Mouse (Mus musculus): Measurements from ENCODE around the gene Klhdc8b.

Klhdc8b gene

DNA sequence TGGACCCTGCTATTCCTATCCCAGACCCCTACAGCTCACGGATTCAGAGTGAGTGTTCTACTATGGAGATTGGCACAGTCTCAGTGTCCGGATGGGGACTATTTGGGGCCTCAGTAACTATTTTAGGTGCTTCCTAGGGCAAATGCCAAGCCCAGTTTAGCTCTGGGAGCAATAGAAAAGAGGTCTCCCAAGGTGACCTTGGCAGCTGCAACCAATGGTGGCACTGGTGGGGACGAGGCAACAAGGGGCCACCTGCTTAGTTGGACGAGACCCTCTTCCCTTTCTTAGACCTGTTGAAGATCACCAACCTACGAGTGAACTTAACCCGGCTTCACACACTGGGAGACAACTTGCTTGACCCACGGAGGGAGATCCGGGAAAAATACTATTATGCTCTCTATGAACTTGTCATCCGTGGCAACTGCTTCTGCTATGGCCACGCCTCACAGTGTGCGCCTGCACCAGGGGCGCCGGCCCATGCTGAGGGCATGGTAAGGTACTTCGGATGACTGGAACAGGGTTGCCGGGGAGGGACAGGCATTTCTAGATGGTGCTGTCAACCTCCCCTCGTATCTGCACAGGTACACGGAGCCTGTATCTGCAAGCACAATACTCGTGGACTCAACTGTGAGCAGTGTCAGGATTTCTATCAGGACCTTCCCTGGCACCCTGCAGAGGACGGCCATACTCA is 20.3 kb upstream of the Klhdc8b start:
- DNase-seq (ENCODE audit: low read depth in 2 of 2, low spot score in 2 of 2) = no peak

GRCm38 (mm10) chr9:108480813-108481519 is 19.6 kb upstream of the Klhdc8b start:
- no peak for DNase-seq (ENCODE audit: low read depth in 2 of 2, low spot score in 2 of 2)

- no peak for DNase-seq (ENCODE audit: low read depth in 2 of 2, low spot score in 2 of 2)
Measured at GRCm38 (mm10) chr9:108479721-108480351, 18.5 kb upstream of the Klhdc8b start, which contains the start of gene Lamb2. Gene Lamb2 (plus strand): TSS chr9:108479736.

DNA sequence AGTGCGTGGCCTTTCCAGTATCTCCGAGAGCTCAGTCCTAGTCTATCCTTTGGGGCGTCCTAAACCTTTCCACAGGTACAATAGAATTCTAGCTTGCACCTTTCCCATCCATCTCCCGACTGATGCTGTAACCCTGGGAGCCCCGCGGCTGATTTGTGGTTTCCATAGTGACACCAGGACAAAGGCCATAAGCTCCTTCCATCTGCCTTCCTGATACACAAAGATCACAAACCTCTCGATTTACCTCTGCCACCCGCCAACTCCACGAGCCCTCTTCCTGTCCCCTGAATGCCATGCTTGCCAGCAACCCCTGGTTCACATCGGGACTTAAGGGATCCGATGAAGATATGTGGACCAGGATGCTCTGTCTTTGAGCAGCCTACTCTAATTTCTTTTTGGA is 17.9 kb upstream of the Klhdc8b start:
- DNase-seq (ENCODE audit: low read depth in 2 of 2, low spot score in 2 of 2) = no peak

DNA sequence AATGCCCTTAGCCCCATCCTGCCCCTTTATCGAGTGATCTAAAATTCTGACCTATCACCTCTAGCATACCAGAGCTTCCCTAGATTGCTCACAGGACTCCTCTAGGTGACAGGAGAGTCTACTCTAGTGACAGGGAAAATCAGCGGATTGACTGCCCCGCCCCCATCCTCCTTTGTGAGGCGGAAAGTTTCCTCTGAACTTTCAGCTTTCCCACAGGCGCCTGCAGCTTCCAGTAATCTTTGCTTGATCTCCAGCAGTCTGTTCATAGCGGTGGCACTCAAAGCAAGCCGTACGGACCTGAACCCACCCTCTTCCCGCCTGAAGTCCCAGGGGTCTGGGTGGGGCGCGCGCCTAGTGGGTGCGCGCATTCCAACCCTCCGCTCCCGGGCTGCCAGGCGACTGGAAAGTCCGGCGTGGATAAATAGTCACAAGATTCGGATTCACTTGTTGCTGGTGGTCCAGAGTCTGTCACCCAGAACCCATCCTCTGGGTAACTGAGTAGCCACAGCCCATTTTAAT is 17.3 kb upstream of the Klhdc8b start:
- DNase-seq (ENCODE audit: low read depth in 2 of 2, low spot score in 2 of 2) = no peak

DNA sequence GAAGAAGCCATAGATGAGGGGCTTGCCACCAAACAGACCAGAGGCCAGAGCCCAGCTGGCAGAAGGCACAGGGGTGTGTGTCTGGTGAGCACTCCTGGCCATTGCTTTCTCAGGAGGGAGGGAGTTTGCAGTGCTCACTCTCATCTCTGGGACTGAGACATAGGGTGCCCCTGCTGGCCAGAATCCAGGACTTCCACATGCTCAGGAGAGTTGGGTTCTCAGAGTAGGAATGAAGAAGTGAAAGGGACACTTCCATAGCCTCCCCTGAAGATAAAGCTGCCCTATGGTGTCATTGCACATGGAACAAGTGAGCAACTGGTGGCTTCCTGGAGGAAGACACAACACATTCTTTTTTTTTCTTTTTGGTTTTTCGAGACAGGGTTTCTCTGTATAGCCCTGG is 13.1 kb upstream of the Klhdc8b start:
- DNase-seq (ENCODE audit: low read depth in 2 of 2, low spot score in 2 of 2) = no peak

DNA sequence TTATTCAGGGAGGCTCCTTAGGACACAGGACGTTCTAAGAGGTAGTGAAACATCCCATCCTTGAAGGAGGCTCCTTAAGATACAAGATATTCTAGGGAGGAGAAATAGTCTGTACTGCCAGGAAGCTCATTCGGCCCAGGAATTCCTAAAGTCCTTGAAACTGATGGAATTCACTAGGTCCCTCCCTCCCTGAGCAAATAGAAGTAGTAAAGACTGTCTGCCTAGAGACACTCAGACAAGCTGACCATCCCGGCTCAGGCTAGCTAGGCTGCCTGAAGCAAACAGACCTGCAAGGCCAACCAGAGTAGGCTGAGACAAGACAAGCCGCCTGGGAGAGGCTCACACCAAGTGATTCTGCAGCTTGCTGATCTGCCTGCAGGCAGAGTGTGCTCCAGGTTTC is 8.5 kb upstream of the Klhdc8b start:
- no peak for DNase-seq (ENCODE audit: low read depth in 2 of 2, low spot score in 2 of 2)

- no peak for DNase-seq (ENCODE audit: low read depth in 2 of 2, low spot score in 2 of 2)
Measured at GRCm38 (mm10) chr9:108469430-108469829, 8.0 kb upstream of the Klhdc8b start.

DNA sequence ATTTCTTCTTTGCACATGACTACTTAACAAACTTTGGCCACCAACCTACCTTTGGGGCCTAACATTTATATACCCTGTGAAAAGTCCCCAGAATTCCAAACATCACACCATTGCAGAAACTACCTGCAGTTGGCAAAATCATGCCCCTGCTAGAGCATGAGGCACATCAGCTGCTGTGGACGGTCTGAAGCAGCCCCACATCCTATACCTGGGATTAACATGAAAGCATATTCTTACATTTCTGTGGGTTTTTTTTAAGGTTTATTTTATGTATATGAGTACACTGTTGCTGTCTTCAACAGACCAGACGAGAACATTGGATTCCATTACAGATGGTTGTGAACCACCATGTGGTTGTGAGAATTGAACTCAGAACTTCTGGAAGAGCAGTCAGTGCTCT is 4.8 kb upstream of the Klhdc8b start:
- DNase-seq (ENCODE audit: low read depth in 2 of 2, low spot score in 2 of 2) = no peak

GRCm38 (mm10) chr9:108463713-108464112 is 2.3 kb upstream of the Klhdc8b start:
- no peak for DNase-seq (ENCODE audit: low read depth in 2 of 2, low spot score in 2 of 2)

DNA sequence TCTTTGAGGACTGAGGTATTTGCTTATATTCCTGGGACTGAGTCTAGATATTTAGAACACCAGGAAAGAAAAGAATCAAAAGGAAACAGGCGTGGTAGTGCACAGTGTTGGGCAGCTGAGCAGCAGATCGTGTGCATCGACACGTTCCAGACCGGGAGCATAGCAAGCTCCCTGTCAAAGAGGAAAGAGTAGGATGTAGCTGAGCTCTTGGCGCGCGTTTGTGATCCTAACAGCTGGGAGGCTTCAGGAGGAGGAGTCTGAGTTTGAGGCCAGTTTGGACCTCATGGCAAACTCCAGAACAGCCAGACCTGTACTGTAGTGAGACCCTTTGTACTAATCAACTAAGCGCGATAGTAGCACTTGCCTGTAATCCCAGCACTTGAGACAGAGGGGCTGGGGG is 811 bp upstream of the Klhdc8b start:
- DNase-seq (ENCODE audit: low read depth in 2 of 2, low spot score in 2 of 2) = no peak

- no peak for DNase-seq (ENCODE audit: low read depth in 2 of 2, low spot score in 2 of 2)
Measured at GRCm38 (mm10) chr9:108461675-108462074, 294 bp upstream of the Klhdc8b start.

DNA sequence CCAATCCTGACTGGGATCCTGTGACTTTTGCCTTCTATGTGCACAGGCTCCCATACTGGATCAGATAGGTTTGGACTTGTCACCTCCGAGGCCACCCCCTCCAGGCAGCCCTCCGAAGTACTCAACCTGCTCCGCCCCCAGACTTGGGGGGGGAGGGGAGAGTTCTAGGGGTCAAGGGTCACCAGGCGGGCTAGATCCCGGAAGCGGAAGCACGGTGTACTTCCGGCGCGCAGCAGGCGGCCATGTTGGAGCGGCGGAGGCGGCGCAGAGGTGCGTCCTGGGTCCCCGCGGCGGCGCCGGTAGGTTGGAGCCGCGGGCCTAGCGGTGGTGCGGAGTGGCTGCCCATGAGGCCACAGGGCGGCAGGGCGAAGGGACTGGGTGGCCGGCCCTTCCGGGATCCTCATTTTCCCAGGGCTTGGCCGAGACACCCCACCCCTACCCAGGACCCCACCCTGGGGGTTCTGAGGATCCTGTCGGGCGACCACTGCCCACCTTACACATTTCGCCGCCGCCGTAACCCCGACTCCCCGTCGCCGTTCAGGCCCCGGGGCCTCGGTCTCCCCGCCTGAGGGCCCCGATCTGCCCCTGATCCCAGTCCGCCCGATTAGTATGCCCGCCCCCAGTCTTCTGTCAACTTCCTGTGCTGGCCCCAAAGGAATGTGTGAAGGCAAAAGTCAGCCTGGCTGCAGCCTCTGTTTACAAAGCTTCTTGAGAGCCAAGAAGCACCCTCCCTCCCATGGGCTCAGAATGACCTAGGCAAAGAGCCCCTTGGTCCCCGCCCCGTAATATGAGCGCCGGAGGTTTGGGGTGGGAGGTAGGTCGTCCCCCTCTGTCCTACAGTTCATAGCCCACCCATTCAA is 832 bp downstream of the Klhdc8b start, which contains the start of gene Ccdc71:
Ccdc71 (plus strand) TSS at position 209 of the 860 bp plus-strand sequence.
- DNase-seq (ENCODE audit: low read depth in 2 of 2, low spot score in 2 of 2) = peak; percentile 73 to 80

DNA sequence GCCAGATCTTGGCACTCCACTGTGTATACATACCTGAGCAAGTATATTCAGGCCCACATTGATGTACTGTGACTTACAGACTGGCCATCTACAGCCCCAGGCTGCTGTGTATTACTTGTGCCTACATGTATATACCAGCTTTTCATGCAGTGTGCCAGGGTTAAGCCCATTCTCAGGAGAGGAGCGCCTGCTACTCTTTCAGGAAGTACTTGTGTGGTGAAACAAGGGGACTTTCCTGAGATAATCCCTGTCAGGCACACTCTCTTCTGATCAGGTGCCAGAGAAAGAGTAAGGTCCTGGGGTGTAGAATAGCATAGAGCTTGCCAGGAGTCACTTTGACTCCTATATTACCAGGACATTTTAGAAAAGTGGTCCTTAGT is 1.5 kb downstream of the Klhdc8b start:
- no peak for DNase-seq (ENCODE audit: low read depth in 2 of 2, low spot score in 2 of 2)

- DNase-seq (ENCODE audit: low read depth in 2 of 2, low spot score in 2 of 2) = no peak
Measured at GRCm38 (mm10) chr9:108456953-108457352, 4.4 kb downstream of the Klhdc8b start.

- no peak for DNase-seq (ENCODE audit: low read depth in 2 of 2, low spot score in 2 of 2)
Measured at GRCm38 (mm10) chr9:108455747-108456571, 5.4 kb downstream of the Klhdc8b start.

- no peak for DNase-seq (ENCODE audit: low read depth in 2 of 2, low spot score in 2 of 2)
Measured at GRCm38 (mm10) chr9:108454429-108454828, 7.0 kb downstream of the Klhdc8b start.

DNA sequence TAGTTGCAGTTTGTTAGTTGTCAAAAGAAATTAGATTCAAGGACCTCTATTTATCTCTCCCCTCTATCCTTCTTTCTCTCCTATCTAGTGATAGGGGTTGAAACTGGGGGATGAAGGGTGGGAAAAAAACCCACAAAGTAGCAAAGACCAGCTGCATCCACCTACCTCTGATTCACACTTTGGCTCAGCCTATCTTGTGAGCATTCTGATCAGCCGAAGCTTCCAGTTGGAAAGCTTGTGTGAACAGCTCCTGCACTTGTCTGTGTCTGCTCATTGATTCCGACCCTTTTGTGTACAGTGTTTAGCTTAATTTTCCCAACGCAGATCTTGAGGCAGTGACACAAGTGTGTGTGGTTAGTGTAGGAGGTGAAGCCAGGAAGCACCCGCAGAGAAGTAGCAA is 7.9 kb downstream of the Klhdc8b start:
- DNase-seq (ENCODE audit: low read depth in 2 of 2, low spot score in 2 of 2) = no peak

GRCm38 (mm10) chr9:108452911-108453310 is 8.5 kb downstream of the Klhdc8b start:
- DNase-seq (ENCODE audit: low read depth in 2 of 2, low spot score in 2 of 2) = no peak

DNA sequence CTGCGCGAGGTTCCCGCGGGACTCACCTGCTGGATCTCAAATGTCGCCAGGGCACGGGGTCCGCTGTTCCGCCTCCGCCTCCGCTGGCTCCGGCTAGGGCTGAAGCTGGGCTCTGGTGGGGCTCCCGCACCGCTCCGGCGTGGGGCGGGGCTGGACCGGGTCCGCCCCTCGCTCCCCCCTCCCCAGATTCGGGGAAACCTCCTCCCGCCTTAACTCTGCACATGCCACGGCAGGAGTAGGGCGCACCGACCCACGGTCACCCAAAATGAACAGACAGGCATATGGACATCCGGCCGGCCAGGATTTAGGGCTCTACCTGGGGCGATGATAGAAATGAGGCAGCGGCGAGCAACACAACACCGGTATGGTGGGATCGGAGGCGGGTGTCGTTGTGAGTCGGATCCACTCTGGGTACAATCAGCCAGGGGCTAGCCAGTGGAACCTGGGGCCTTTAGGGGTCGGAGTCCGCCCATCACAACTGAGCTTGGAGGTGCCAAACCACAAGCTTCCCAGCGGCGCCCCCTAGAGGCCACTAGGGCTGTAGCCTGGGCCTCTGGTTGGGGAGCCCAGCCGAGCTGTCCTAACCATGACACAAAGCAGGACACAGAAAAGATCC is 9.0 kb downstream of the Klhdc8b start:
- DNase-seq (ENCODE audit: low read depth in 2 of 2, low spot score in 2 of 2) = peak; percentile 71 to 83

Measured in CD8-positive naive resting alpha-beta T cell, adult 2 months (primary cell).